Mouse (Mus musculus): ENCODE measurements around the gene Zbtb43. TPM values are rescaled to one million over a fixed set of nuclear protein-coding genes. Genes with fewer than 3 reads are reported as not detected.

Zbtb43 gene
- 10 to 100 TPM; 10.7 to 14.5 TPM for total RNA-seq (2021)
- long read RNA-seq, experiment 1, partial matches to known transcripts = 3 of 5 reads
- long read RNA-seq, experiment 1, other reads (novel, unspliced or antisense) = 2 of 5 reads
- long read RNA-seq, experiment 2, partial matches to known transcripts = 0 of 22 reads
- long read RNA-seq, experiment 2, other reads (novel, unspliced or antisense) = 21 of 22 reads

DNA sequence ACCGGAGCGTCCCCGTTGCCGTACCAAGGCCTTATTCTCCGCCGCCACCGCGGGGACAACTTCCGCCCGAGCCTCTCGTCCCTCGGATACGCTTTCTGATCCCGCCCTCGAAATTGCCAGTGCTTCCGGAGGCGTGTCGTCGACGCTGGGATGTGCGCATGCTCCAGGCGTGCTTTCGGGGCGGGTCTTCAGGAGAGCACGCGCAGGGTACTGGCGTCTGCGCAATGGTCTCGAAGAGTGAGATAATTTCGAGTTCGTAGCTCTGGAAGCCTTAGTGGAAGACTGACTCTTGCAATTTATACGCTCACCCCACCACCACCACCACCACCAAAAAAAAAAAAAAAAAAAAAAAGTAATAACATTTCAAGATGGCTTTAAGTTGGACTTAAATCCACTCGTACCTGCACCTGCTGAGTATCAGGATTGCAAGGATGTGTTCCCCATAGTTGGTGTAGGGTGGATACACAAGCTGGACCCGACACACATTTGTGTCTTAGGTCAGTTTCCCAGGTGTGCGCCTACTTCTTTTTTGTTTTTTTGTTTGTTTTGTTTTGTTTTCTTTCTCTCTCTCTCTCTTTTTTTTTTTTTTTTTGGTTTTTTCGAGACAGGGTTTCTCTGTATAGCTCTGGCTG is at the start of gene Zbtb43:
Zbtb43 (minus strand) TSS at position 94 of the 632 bp plus-strand sequence.
- intact Hi-C loops (cut with DNase I) = no loop called here

DNA sequence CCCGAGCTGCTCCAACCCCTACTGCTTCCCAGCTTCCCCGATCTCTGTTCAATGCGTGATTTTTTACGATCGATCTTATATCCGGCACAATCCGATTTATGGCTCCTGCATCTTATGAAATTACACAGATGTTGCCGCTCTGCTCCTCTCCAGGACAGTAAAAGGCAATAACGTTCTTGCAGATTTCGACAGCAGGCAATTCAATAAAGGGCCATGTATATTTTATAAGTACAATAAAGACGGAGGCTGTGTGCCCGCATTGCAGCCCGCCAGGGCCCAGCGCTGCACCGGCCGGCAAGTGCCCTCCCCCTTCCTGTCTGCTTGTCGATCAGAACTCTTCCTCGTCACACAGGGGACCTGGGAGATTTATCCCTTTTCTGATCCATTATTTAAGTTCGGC is 47.5 kb upstream of the Zbtb43 start:
- intact Hi-C loops (cut with DNase I) = no loop called here
- DNase-seq = no peak

More for the DNA sequence above, at the start of gene Zbtb43:
- DNase-seq = peak; percentile 94 to 96

- intact Hi-C loops (cut with DNase I) = no loop called here
These were observed 47.1 kb upstream of the Zbtb43 start for GRCm38 (mm10) chr2:33515431-33515830.

DNA sequence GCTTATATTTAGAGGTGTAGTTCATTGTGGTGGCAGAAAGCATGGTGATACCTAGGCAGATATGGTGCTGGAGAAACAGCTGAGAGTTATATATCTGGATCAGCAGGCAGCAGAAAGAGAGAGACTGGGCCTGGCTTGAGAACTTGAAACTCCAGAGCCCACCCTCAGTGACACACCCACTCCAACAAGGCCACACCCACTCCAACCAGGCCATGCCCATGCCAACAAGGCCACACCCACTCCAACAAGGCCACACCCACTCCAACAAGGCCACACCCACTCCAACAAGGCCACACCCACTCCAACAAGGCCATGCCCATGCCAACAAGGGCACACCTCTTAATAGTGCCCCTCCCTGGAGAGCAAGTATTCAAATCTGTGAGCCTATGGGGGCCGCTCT is 42.4 kb upstream of the Zbtb43 start:
- no peak for DNase-seq
- intact Hi-C loops (cut with DNase I) = no loop called here

More at GRCm38 (mm10) chr2:33515431-33515830, 47.1 kb upstream of the Zbtb43 start:
- DNase-seq = no peak

DNA sequence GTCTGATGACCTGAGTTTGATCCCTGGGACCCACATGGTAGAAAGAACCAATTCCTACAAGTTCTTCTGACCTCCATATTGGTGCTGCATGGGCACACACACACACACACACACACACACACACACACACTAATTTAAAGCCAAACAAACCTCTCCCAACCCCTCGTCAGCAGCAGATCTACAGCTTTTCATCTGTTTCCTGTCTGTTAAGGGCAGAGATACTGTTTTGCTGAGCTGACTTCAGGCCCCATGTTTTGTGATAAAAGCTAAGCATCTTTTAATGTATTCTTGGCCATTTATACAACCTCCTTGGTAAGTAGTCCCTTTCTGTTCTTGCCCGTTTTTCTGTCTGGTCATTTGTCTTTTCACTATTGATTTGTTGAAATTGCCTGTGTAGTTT is 34.2 kb upstream of the Zbtb43 start:
- no peak for DNase-seq
- intact Hi-C loops (cut with DNase I) = no loop called here

GRCm38 (mm10) chr2:33498280-33498679 is 29.9 kb upstream of the Zbtb43 start:
- no peak for DNase-seq
- intact Hi-C loops (cut with DNase I) = no loop called here

- intact Hi-C loops (cut with DNase I) = no loop called here
- no peak for DNase-seq
These were observed 27.3 kb upstream of the Zbtb43 start for GRCm38 (mm10) chr2:33495654-33496053.

- intact Hi-C loops (cut with DNase I) = no loop called here
- DNase-seq = no peak
These were observed 23.7 kb upstream of the Zbtb43 start for GRCm38 (mm10) chr2:33492041-33492440.

DNA sequence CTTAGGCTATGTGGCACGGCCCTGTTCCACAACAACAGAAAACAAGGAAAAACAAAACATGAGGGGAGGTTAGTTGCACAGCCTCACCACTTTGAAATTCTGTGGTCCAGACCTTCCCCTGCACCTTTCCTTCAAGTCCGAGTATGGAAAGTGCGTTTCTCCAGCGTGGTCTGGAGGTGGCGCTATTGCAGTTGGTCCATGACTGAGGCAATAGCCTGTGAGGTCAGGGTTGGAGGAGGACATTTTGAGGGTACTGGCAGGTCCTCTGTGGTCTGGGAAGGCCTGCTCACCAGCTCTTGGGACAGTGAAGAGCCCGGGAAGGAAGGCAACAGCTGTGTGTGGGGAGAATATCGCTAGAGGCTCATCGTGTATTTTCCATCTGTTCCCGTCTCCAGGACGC is 21.2 kb upstream of the Zbtb43 start:
- DNase-seq = no peak
- intact Hi-C loops (cut with DNase I) = loop anchor here (5.0 kb wide), 2 partner anchors 53 to 243 kb away; no protein-coding TSS in a partner anchor

GRCm38 (mm10) chr2:33487332-33487731 is 19.0 kb upstream of the Zbtb43 start:
- intact Hi-C loops (cut with DNase I) = loop anchor here (1.0 to 5.0 kb wide), 4 partner anchors 55 to 245 kb away; no protein-coding TSS in a partner anchor
- no peak for DNase-seq

DNA sequence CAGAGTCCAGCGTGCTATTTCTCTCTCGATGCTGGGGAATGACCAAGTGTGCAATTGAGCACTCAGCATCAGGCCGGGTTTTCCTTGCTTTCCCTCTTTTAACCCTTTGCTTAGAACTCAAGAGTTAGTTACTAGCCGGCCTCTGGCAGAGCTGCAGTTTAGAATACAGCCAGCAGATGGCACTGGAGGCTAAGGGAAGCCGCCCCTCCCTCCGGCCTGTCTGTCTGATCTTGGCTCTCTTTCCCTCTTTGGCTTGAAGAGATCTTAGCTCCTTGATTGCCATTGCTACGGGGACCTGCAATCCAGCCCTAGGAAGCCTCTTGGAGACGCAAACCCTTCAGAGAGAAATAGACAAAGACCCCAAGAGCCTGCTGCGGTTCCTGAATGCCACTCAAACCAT is 18.5 kb upstream of the Zbtb43 start:
- intact Hi-C loops (cut with DNase I) = loop anchor here (1.0 to 5.0 kb wide), 4 partner anchors 55 to 245 kb away; no protein-coding TSS in a partner anchor
- DNase-seq = peak; percentile 43 to 60

DNA sequence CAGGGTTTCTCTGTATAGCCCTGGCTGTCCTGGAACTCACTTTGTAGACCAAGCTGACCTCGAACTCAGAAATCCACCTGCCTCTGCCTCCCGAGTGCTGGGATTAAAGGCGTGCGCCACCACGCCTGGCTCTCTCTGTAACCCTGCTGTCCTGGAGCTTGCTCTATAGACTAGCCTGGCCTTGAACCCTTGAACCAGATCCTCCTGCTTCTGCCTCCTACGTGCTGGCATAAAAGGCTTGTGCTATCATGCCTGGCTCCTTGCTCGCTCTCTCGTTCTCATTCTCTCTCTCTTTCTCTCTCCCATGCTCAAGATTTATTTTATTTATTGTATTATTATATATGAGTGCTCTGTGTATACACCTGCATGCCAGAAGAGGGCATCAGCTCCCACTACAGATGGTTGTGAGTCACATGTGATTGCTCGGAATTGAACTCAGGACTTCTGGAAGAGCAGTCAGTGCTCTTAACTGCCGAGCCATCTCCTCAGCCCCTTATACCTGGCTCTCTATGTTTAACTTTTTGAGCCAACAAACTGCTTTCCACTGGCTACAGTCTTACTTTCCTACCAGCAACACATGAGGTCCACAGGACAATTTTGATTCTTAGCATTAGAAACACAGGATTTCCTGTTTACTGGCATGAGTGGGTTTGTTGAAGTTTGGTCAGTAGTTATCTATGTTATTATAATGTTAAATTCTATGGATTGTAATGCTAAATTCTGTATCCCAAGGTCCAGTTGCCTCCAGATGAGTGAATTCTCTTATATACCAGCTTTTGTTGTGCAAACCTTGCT is 9.8 kb upstream of the Zbtb43 start:
- no peak for DNase-seq
- intact Hi-C loops (cut with DNase I) = no loop called here

DNA sequence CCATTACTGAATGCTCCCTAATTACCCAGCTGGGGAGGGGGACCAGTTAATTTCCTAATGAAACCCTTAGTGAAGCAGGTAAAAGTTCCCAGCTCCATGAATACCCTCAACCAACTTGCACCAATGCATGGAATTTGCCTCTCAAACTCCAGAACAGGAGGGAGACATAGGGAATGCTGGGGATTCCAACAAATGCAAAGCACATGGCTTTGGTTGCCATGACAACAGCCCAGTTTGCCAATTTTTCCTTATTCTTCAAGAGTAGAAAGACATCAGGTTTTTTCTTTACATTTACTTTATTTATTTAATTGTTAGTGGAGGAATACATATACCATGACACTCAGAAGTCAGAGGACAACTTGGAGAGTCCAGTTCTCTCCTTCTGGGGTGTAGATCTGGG is 7.6 kb upstream of the Zbtb43 start:
- DNase-seq = no peak
- intact Hi-C loops (cut with DNase I) = no loop called here

- peak in 1 of 2 experiments; percentile 11 for DNase-seq
- intact Hi-C loops (cut with DNase I) = no loop called here
These were observed 553 bp downstream of the Zbtb43 start for GRCm38 (mm10) chr2:33467546-33468465.

- intact Hi-C loops (cut with DNase I) = no loop called here
- DNase-seq = peak in 1 of 2 experiments; percentile 23
These were observed 2.4 kb downstream of the Zbtb43 start for GRCm38 (mm10) chr2:33465966-33466365.

GRCm38 (mm10) chr2:33465215-33465614 is 3.1 kb downstream of the Zbtb43 start:
- DNase-seq = no peak
- intact Hi-C loops (cut with DNase I) = no loop called here

- no peak for DNase-seq
- intact Hi-C loops (cut with DNase I) = no loop called here
These were observed 6.3 kb downstream of the Zbtb43 start for GRCm38 (mm10) chr2:33462066-33462465.

GRCm38 (mm10) chr2:33461066-33461465 is 7.3 kb downstream of the Zbtb43 start:
- no peak for DNase-seq
- intact Hi-C loops (cut with DNase I) = no loop called here

GRCm38 (mm10) chr2:33459660-33460059 is 8.7 kb downstream of the Zbtb43 start:
- no peak for DNase-seq
- intact Hi-C loops (cut with DNase I) = no loop called here

DNA sequence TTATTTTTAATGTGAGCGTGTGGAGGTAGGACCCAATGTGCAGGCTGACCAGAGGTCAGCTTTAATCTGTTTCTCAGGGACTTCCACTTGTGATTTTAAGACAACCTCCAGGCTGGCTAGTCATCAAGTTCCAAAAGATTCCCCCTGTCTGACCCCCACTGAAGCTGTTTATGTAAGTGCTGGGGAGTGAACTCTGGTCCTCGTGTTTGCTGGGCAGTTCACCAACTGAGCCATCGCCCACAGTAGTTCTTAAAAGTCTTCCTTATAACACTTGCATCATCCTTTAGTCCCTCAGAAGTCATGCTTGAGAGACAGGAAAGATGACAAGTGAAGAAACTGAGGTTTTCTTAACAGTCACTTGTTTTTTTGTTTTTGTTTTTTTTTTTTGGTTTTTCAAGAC is 11.7 kb downstream of the Zbtb43 start:
- intact Hi-C loops (cut with DNase I) = no loop called here
- no peak for DNase-seq
